Mouse (Mus musculus): ENCODE results near the gene Clic6. TPM values are rescaled to one million over a fixed set of nuclear protein-coding genes. Genes with fewer than 3 reads are reported as not detected.
A peak's percentile ranks its signal among the peaks of the same experiment; 100 is the strongest.

Clic6 gene
- polyA plus RNA-seq, 1 experiment from 2014 or later: 0.64 TPM

GRCm38 (mm10) chr16:92551266-92552105 lies 66.0 kb downstream of the Clic6 start:
- H3K27ac ChIP-seq: no peak overlapping the region
- no peaks in the 10 kb centered on the region for H3K9me3 ChIP-seq (replicated peaks)
- 89% methylated on average over 13 of the region's 13 CpGs for WGBS
- no peaks in the 10 kb centered on the region for H3K27me3 ChIP-seq (ENCODE audit: low read depth, poor library complexity, severe bottlenecking)
- H3K4me3 ChIP-seq: no peak overlapping the region
- no peaks in the 10 kb centered on the region for H3K36me3 ChIP-seq
- DNase-seq (ENCODE audit: low spot score): no peak
- H3K4me1 ChIP-seq: peaks cover 10% of the 10 kb centered on the region

- no peaks in the 10 kb centered on the region for H3K9me3 ChIP-seq (replicated peaks)
- H3K4me3 ChIP-seq: no peak overlapping the region
- 71% methylated on average over 9 of the region's 9 CpGs for WGBS
- H3K36me3 ChIP-seq: no peaks in the 10 kb centered on the region
- H3K27me3 ChIP-seq (ENCODE audit: low read depth, poor library complexity, severe bottlenecking): no peaks in the 10 kb centered on the region
- no peak overlapping the region for H3K27ac ChIP-seq
- peaks cover 10% of the 10 kb centered on the region for H3K4me1 ChIP-seq
- DNase-seq (ENCODE audit: low spot score): no peak
Measured at GRCm38 (mm10) chr16:92552106-92552382, 66.5 kb downstream of the Clic6 start.

GRCm38 (mm10) chr16:92552858-92553257 lies 67.3 kb downstream of the Clic6 start:
- Histone ChIP-seq H3K9me3 (replicated peaks) (no peaks in the 10 kb centered on the region), H3K27me3 (ENCODE audit: low read depth, poor library complexity, severe bottlenecking) (no peaks in the 10 kb centered on the region), H3K36me3 (no peaks in the 10 kb centered on the region), H3K4me3 (no peak overlapping the region), H3K27ac (no peak overlapping the region), H3K4me1 (peaks cover 10% of the 10 kb centered on the region)
- WGBS: 49% methylated on average over 11 of the region's 11 CpGs
- DNase-seq (ENCODE audit: low spot score): no peak

- WGBS: 87% methylated on average over 1 of the region's 1 CpGs
- Histone ChIP-seq H3K9me3 (replicated peaks) (no peaks in the 10 kb centered on the region), H3K4me1 (peaks cover 10% of the 10 kb centered on the region), H3K36me3 (no peaks in the 10 kb centered on the region), H3K4me3 (no peak overlapping the region), H3K27ac (no peak overlapping the region), H3K27me3 (ENCODE audit: low read depth, poor library complexity, severe bottlenecking) (no peaks in the 10 kb centered on the region)
- DNase-seq (ENCODE audit: low spot score): no peak
Measured at GRCm38 (mm10) chr16:92555051-92555450, 69.5 kb downstream of the Clic6 start.

GRCm38 (mm10) chr16:92565291-92565690 lies 79.8 kb downstream of the Clic6 start:
- no peaks in the 10 kb centered on the region for H3K9me3 ChIP-seq (replicated peaks)
- H3K27ac ChIP-seq: no peak overlapping the region
- H3K4me1 ChIP-seq: peaks cover 13% of the 10 kb centered on the region
- peaks cover 36% of the 10 kb centered on the region for H3K27me3 ChIP-seq (ENCODE audit: low read depth, poor library complexity, severe bottlenecking)
- H3K36me3 ChIP-seq: no peaks in the 10 kb centered on the region
- no peak for DNase-seq (ENCODE audit: low spot score)
- WGBS: 83% methylated on average over 11 of the region's 11 CpGs
- no peak overlapping the region for H3K4me3 ChIP-seq

GRCm38 (mm10) chr16:92565708-92566107 lies 80.2 kb downstream of the Clic6 start:
- Histone ChIP-seq H3K36me3 (no peaks in the 10 kb centered on the region), H3K9me3 (replicated peaks) (no peaks in the 10 kb centered on the region), H3K4me3 (no peak overlapping the region), H3K27ac (no peak overlapping the region), H3K27me3 (ENCODE audit: low read depth, poor library complexity, severe bottlenecking) (peaks cover 33% of the 10 kb centered on the region), H3K4me1 (peaks cover 13% of the 10 kb centered on the region)
- 4% methylated on average over 6 of the region's 6 CpGs for WGBS
- peak; percentile 94 for DNase-seq (ENCODE audit: low spot score)

GRCm38 (mm10) chr16:92566146-92566545 lies 80.6 kb downstream of the Clic6 start:
- H3K9me3 ChIP-seq (replicated peaks): no peaks in the 10 kb centered on the region
- 14% methylated on average over 5 of the region's 5 CpGs for WGBS

GRCm38 (mm10) chr16:92571246-92571645 lies 85.7 kb downstream of the Clic6 start:
- Histone ChIP-seq H3K36me3 (no peaks in the 10 kb centered on the region), H3K4me1 (peaks cover 12% of the 10 kb centered on the region), H3K27me3 (ENCODE audit: low read depth, poor library complexity, severe bottlenecking) (peaks cover 9% of the 10 kb centered on the region; the same call in 1 of the 2 replicates), H3K4me3 (no peak overlapping the region), H3K27ac (no peak overlapping the region), H3K9me3 (replicated peaks) (no peaks in the 10 kb centered on the region)
- no peak for DNase-seq (ENCODE audit: low spot score)
- WGBS: 90% methylated on average over 11 of the region's 11 CpGs

More at GRCm38 (mm10) chr16:92566146-92566545, 80.6 kb downstream of the Clic6 start:
- Histone ChIP-seq H3K27ac (no peak overlapping the region), H3K4me3 (no peak overlapping the region), H3K27me3 (ENCODE audit: low read depth, poor library complexity, severe bottlenecking) (peaks cover 33% of the 10 kb centered on the region), H3K4me1 (peaks cover 13% of the 10 kb centered on the region), H3K36me3 (no peaks in the 10 kb centered on the region)
- no peak for DNase-seq (ENCODE audit: low spot score)

- Histone ChIP-seq H3K36me3 (no peaks in the 10 kb centered on the region), H3K9me3 (replicated peaks) (no peaks in the 10 kb centered on the region), H3K4me1 (peaks cover 15% of the 10 kb centered on the region), H3K4me3 (no peak overlapping the region), H3K27ac (0 out of 2 replicates have a peak overlapping the region, but pooled peaks have one; percentile 0), H3K27me3 (ENCODE audit: low read depth, poor library complexity, severe bottlenecking) (no peaks in the 10 kb centered on the region)
- DNase-seq (ENCODE audit: low spot score): no peak
- WGBS: 63% methylated on average over 4 of the region's 4 CpGs
Measured at GRCm38 (mm10) chr16:92573193-92573592, 87.7 kb downstream of the Clic6 start.

GRCm38 (mm10) chr16:92575792-92576191 lies 90.3 kb downstream of the Clic6 start:
- no peaks in the 10 kb centered on the region for H3K27me3 ChIP-seq (ENCODE audit: low read depth, poor library complexity, severe bottlenecking)

GRCm38 (mm10) chr16:92577381-92577780 lies 91.8 kb downstream of the Clic6 start:
- WGBS: 90% methylated on average over 9 of the region's 9 CpGs
- no peaks in the 10 kb centered on the region for H3K9me3 ChIP-seq (replicated peaks)
- H3K4me1 ChIP-seq: peaks cover 41% of the 10 kb centered on the region
- no peak overlapping the region for H3K27ac ChIP-seq
- DNase-seq (ENCODE audit: low spot score): no peak
- no peaks in the 10 kb centered on the region for H3K36me3 ChIP-seq
- H3K27me3 ChIP-seq (ENCODE audit: low read depth, poor library complexity, severe bottlenecking): 0 out of 2 replicates have a peak, but pooled peaks cover 6% of the 10 kb centered on the region
- H3K4me3 ChIP-seq: no peak overlapping the region

More at GRCm38 (mm10) chr16:92575792-92576191, 90.3 kb downstream of the Clic6 start:
- H3K4me1 ChIP-seq: peaks cover 25% of the 10 kb centered on the region
- H3K4me3 ChIP-seq: no peak overlapping the region
- no peaks in the 10 kb centered on the region for H3K36me3 ChIP-seq
- 81% methylated on average over 10 of the region's 10 CpGs for WGBS
- H3K9me3 ChIP-seq (replicated peaks): no peaks in the 10 kb centered on the region
- H3K27ac ChIP-seq: no peak overlapping the region
- no peak for DNase-seq (ENCODE audit: low spot score)

- H3K27ac ChIP-seq: peak overlapping the region; percentile 47
- H3K9me3 ChIP-seq (replicated peaks): no peaks in the 10 kb centered on the region
- H3K4me3 ChIP-seq: no peak overlapping the region
- DNase-seq (ENCODE audit: low spot score): no peak
- H3K4me1 ChIP-seq: peaks cover 37% of the 10 kb centered on the region
- no peaks in the 10 kb centered on the region for H3K36me3 ChIP-seq
- WGBS: 86% methylated on average over 7 of the region's 7 CpGs
- H3K27me3 ChIP-seq (ENCODE audit: low read depth, poor library complexity, severe bottlenecking): 0 out of 2 replicates have a peak, but pooled peaks cover 6% of the 10 kb centered on the region
Measured at GRCm38 (mm10) chr16:92578915-92579653, 93.5 kb downstream of the Clic6 start.

- Histone ChIP-seq H3K4me3 (no peak overlapping the region), H3K36me3 (no peaks in the 10 kb centered on the region), H3K9me3 (replicated peaks) (no peaks in the 10 kb centered on the region), H3K4me1 (peaks cover 37% of the 10 kb centered on the region), H3K27me3 (ENCODE audit: low read depth, poor library complexity, severe bottlenecking) (0 out of 2 replicates have a peak, but pooled peaks cover 6% of the 10 kb centered on the region), H3K27ac (peak overlapping the region; percentile 58; the same call in 1 of the 2 replicates)
- DNase-seq (ENCODE audit: low spot score): no peak
- 63% methylated on average over 10 of the region's 10 CpGs for WGBS
Measured at GRCm38 (mm10) chr16:92580981-92581380, 95.4 kb downstream of the Clic6 start.

Measured in limb, embryonic 10.5 days (tissue).